Mouse (Mus musculus) bone marrow macrophage, adult 2 months (primary cell): ENCODE measurements around the gene Selenof. TPM values are rescaled to one million over a fixed set of nuclear protein-coding genes. Genes with fewer than 3 reads are reported as not detected.

Experiments used
- H3K27ac ChIP-seq: 2 replicates; pipeline ENCODE4 v1.5.1; 2012; ENCODE audit warnings: low read depth, low read length; ENCODE audit not compliant: insufficient read depth
- H3K4me1 ChIP-seq: 2 replicates; pipeline ENCODE4 v1.6.1; 2012; ENCODE audit warnings: low read length; ENCODE audit not compliant: control insufficient read depth, insufficient read depth
- H3K4me3 ChIP-seq: 2 replicates; pipeline ENCODE4 v1.5.1; 2012; ENCODE audit warnings: mild to moderate bottlenecking, low read length, moderate library complexity; ENCODE audit not compliant: insufficient read depth
- CTCF ChIP-seq: IDR thresholded peaks from 2 replicates; pipeline ENCODE4 v1.5.1; 2012; ENCODE audit warnings: low read depth, mild to moderate bottlenecking, low read length, moderate library complexity
- POLR2A ChIP-seq: IDR thresholded peaks from 2 replicates; pipeline ENCODE4 v1.6.1; 2012; ENCODE audit warnings: mild to moderate bottlenecking, low read depth, low read length, borderline replicate concordance
- polyA plus RNA-seq: library from polyadenylated mRNA; stranded (reverse); fragments of >200 nt; gene quantifications from 2 replicates; pipeline ENCODE4 v1.2.4, GENCODE M21; 2012; ENCODE audit not compliant: missing spikeins, insufficient read depth, insufficient read length

Selenof gene
- polyA plus RNA-seq, 1 experiment: 327 TPM

DNA sequence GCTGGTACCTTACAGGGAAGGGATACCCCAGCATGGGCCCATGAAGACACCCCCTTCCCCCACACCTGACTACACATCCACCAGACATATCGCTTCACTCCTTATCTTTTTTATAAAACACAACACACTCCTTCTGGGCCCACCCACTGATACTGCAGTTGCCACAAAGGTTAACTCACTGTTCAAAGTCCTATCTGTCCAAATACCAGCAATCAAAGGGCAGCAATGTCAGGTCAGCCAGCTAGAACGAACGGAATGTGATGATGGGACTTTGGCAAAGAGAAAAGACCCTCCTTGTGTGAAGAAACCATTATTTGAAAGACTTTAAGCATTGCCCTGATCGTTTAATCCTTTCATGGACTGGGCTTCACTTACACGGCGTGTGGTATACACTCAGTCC, 42.3 kb downstream of the Selenof start:
- H3K4me1 ChIP-seq: peaks cover 4% of the 10 kb centered on the region
- H3K4me3 ChIP-seq: no peak overlapping the region
- H3K27ac ChIP-seq: no peak overlapping the region
- TF ChIP-seq POLR2A (no peak), CTCF (no peak)

- H3K4me3 ChIP-seq: no peak overlapping the region
- TF ChIP-seq CTCF: no peak
- TF ChIP-seq POLR2A: no peak
- H3K27ac ChIP-seq: no peak overlapping the region
- H3K4me1 ChIP-seq: peaks cover 10% of the 10 kb centered on the region
Measured at GRCm38 (mm10) chr3:144614277-144614676, 44.2 kb downstream of the Selenof start.

GRCm38 (mm10) chr3:144614698-144615097, 44.6 kb downstream of the Selenof start:
- no peak overlapping the region for H3K4me3 ChIP-seq
- no peak overlapping the region for H3K27ac ChIP-seq
- TF ChIP-seq CTCF: no peak
- TF ChIP-seq POLR2A: no peak
- H3K4me1 ChIP-seq: peaks cover 10% of the 10 kb centered on the region

DNA sequence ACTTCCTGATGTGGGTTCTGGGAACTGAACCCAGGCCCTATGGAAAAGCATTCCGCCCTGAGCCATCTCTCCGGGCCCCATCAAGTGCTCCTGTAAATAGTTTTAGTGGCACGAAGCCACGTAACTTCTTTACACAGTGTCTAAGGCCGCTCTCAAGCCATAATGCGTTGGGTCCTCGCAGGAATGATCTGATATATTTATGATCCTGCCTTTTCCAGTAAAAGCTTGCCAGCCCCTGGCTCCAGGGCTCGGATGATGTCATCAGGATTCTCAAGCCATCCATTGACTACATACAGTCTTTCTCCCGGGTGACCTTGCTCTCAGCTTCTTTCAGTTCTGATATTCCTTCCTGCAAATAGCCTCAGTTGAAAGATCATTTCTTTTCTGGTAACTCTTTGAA, 45.4 kb downstream of the Selenof start:
- TF ChIP-seq POLR2A (no peak), CTCF (no peak)
- no peak overlapping the region for H3K27ac ChIP-seq
- H3K4me1 ChIP-seq: peaks cover 10% of the 10 kb centered on the region
- no peak overlapping the region for H3K4me3 ChIP-seq

DNA sequence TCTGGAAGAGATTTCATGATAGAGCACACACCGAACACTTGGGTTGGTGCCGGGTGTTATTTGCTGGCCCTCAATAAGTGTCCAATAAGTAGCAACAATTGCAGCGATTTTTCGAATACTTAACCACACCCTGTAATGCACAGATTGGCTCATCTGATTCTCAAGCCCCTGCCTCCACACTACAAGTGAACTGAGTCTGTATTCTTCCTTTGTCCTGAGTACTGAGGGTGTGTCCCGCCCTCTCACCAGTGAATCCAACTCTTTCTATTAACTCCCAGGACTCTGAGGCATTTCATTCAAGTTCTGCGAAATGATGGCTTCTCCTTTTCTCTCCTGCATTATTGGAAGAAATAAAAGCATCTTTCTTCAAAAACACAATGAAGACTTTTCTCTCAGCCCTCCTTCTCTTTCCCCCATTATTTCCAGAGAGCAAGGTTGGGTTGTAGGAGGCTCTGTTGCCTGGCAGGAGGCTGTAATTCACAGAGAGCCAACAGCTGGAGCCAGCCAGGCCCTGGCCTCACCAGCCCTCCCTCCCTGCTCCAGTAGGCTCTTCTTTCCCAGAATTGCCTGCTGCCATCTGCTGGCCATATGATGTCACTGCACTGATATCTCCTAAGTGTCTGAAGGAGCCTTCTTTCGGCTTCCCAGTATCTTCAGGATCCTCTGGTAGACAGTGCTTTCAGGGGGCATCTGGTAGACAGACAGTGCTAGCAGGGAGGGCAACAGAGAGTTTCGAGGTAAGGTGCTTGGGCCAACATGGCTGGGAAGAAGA, 46.7 kb downstream of the Selenof start:
- peak; percentile 82 for TF ChIP-seq CTCF
- TF ChIP-seq POLR2A: no peak
- peaks cover 10% of the 10 kb centered on the region for H3K4me1 ChIP-seq
- H3K4me3 ChIP-seq: no peak overlapping the region
- H3K27ac ChIP-seq: peak overlapping the region; percentile 7

GRCm38 (mm10) chr3:144617633-144618180, 47.6 kb downstream of the Selenof start:
- TF ChIP-seq POLR2A: no peak
- TF ChIP-seq CTCF: no peak
- peaks cover 10% of the 10 kb centered on the region for H3K4me1 ChIP-seq
- no peak overlapping the region for H3K4me3 ChIP-seq
- peak overlapping the region; percentile 47 for H3K27ac ChIP-seq

DNA sequence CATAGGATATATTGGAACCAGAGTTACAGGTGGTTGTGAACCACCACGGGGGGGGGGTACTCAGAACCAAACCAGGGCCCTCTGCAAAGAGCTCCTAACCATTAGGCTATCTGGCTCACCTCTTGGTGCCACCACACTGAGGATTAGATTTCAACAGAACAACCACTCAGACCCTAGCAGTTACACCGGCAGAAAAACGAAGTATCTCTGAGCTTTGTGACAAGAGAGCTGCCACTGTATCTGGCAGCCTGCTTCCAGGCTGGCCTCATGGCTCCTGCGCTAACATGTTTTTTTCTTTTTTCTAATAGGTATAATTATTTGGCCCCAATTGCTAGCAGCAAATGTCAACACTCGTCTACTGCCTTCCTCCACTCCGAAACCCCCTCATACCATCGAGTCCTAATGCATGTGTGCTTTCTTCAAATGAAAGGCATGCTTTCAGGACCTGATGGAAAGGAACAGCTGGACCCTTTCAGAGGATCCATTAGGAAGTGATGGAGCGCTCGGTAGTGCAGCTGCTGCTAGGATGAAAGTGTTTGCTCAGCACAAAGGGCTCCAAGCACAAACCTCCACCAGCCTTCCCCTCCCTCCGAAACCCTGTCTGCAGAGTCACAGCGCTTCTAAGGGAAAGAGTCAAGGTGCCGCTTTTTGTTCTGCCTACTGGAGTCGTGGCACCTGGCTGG, 53.0 kb downstream of the Selenof start:
- no peak overlapping the region for H3K27ac ChIP-seq
- H3K4me3 ChIP-seq: no peak overlapping the region
- TF ChIP-seq CTCF (no peak), POLR2A (no peak)
- H3K4me1 ChIP-seq: peaks cover 12% of the 10 kb centered on the region

- no peak overlapping the region for H3K27ac ChIP-seq
- no peak for TF ChIP-seq POLR2A
- TF ChIP-seq CTCF: no peak
- no peak overlapping the region for H3K4me3 ChIP-seq
- H3K4me1 ChIP-seq: peaks cover 23% of the 10 kb centered on the region
Measured at GRCm38 (mm10) chr3:144625691-144626090, 55.6 kb downstream of the Selenof start.

- H3K4me1 ChIP-seq: peaks cover 23% of the 10 kb centered on the region
- H3K27ac ChIP-seq: peak overlapping the region; percentile 82
- H3K4me3 ChIP-seq: peak overlapping the region; percentile 32
- TF ChIP-seq CTCF (no peak), POLR2A (no peak)
Measured at GRCm38 (mm10) chr3:144628005-144628914, 58.2 kb downstream of the Selenof start.

DNA sequence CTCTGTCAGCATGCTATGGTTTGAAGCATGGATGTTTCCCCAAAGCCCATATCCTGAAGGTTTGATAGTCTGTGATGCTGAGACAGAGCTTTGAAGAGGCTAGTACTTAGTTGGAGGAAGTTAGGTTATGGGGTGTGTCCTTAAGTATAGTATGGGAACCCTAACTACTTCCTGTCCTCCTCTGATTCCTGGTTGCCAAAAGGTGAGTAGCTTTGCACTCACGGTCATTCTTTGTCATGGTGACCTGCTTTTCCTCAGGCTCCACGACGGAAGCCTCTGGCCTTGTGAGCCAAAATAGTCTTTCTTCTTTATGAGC, 58.8 kb downstream of the Selenof start:
- H3K4me1 ChIP-seq: peaks cover 23% of the 10 kb centered on the region
- TF ChIP-seq POLR2A: no peak
- no peak for TF ChIP-seq CTCF
- no peak overlapping the region for H3K4me3 ChIP-seq
- H3K27ac ChIP-seq: peak overlapping the region; percentile 82
